Mouse (Mus musculus) heart, embryonic 12.5 days (tissue): ENCODE results near the gene Urah. TPM values are rescaled to one million over a fixed set of nuclear protein-coding genes. Genes with fewer than 3 reads are reported as not detected.

Experiments
- ATAC-seq: fragments of 200-750 bp; cut with Nextera tagmentation; 2 replicates; pipeline ENCODE4 v1.8.0; 2017; ENCODE audit warnings: moderate TSS enrichment, moderate library complexity; ENCODE audit not compliant: insufficient number of reproducible peaks, low FRiP score
- H3K27ac ChIP-seq: fragments of 300-500 bp; sonication (generic); 2 replicates; pipeline ENCODE4 v1.5.1; 2016; ENCODE audit warnings: mild to moderate bottlenecking, moderate library complexity; ENCODE audit not compliant: poor library complexity, severe bottlenecking
- H3K27me3 ChIP-seq: fragments of 300-500 bp; sonication (generic); replicated peaks from 2 replicates; pipeline ENCODE4 v1.6.1; 2016; ENCODE audit warnings: mild to moderate bottlenecking, moderate library complexity
- H3K36me3 ChIP-seq: fragments of 300-500 bp; sonication (generic); 2 replicates; pipeline ENCODE4 v1.6.1; 2016; ENCODE audit warnings: mild to moderate bottlenecking, moderate library complexity
- H3K4me1 ChIP-seq: fragments of 300-500 bp; sonication (generic); replicated peaks from 2 replicates; pipeline ENCODE4 v1.6.1; 2016; ENCODE audit warnings: mild to moderate bottlenecking
- H3K4me2 ChIP-seq: fragments of 300-500 bp; sonication (generic); 2 replicates; pipeline ENCODE4 v1.6.1; 2016; ENCODE audit warnings: mild to moderate bottlenecking, moderate library complexity
- H3K4me3 ChIP-seq: fragments of 300-500 bp; sonication (generic); 2 replicates; pipeline ENCODE4 v1.5.1; 2016; ENCODE audit warnings: mild to moderate bottlenecking
- H3K9ac ChIP-seq: fragments of 300-500 bp; sonication (generic); 2 replicates; pipeline ENCODE4 v1.6.1; 2016; ENCODE audit warnings: mild to moderate bottlenecking, moderate library complexity
- H3K9me3 ChIP-seq: fragments of 300-500 bp; sonication (generic); replicated peaks from 2 replicates; pipeline ENCODE4 v1.6.1; 2016; ENCODE audit warnings: mild to moderate bottlenecking, moderate library complexity
- WGBS: fragments of 180-500 bp; shearing (Covaris S2); methylation state at CpG from one replicate; pipeline ENCODE4 v1.1.7; 2016; 5-methylcytosine and 5-hydroxymethylcytosine counted together
- polyA plus RNA-seq: library from polyadenylated mRNA; unstranded; fragments of >200 nt; fragmentation: Nextera tagmentation; extraction: Ambion mirVana; gene quantifications from 2 replicates; pipeline ENCODE4 v1.2.1, GENCODE M21; 2016

The Urah gene
- polyA plus RNA-seq, 1 experiment from 2014 or later = 0.55 TPM

GRCm38 (mm10) chr7:140820173-140820572 is 14.6 kb upstream of the Urah start:
- Histone ChIP-seq H3K4me2 (no peak overlapping the region), H3K4me3 (no peak overlapping the region), H3K27ac (no peak overlapping the region), H3K36me3 (no peaks in the 10 kb centered on the region), H3K9me3 (no peaks in the 10 kb centered on the region), H3K4me1 (peaks cover 10% of the 10 kb centered on the region; the same call in 1 of the 2 replicates), H3K27me3 (peaks cover 5% of the 10 kb centered on the region), H3K9ac (no peak overlapping the region)
- no peak for ATAC-seq
- 72% methylated on average over 4 of the region's 4 CpGs for WGBS

- Histone ChIP-seq H3K36me3 (no peaks in the 10 kb centered on the region), H3K4me1 (peaks cover 10% of the 10 kb centered on the region; the same call in 1 of the 2 replicates), H3K9me3 (no peaks in the 10 kb centered on the region), H3K27ac (no peak overlapping the region), H3K4me3 (peak overlapping the region; percentile 54), H3K4me2 (peak overlapping the region; percentile 86), H3K27me3 (peaks cover 5% of the 10 kb centered on the region), H3K9ac (no peak overlapping the region)
- WGBS = 52% methylated on average over 5 of the region's 5 CpGs
- no peak for ATAC-seq
Observed at GRCm38 (mm10) chr7:140821305-140821652, 13.5 kb upstream of the Urah start.

- Histone ChIP-seq H3K4me1 (peaks cover 10% of the 10 kb centered on the region; the same call in 1 of the 2 replicates), H3K4me2 (peak within 1 kb of the TSS; percentile 86), H3K9me3 (no peaks in the 10 kb centered on the region), H3K27ac (no peak within 1 kb of the TSS), H3K4me3 (peak within 1 kb of the TSS; percentile 54), H3K27me3 (peaks cover 5% of the 10 kb centered on the region), H3K9ac (peak within 1 kb of the TSS; percentile 72), H3K36me3 (no peaks in the 10 kb centered on the region)
- 3% methylated on average over 21 of the region's 21 CpGs for WGBS
- ATAC-seq = peak; percentile 53; the same call in 1 of the 2 replicates
Observed at GRCm38 (mm10) chr7:140821653-140822329, 13.0 kb upstream of the Urah start, which contains the start of gene Zfp941. Gene Zfp941, minus strand, starts transcription at chr7:140822178.

GRCm38 (mm10) chr7:140822731-140823130 is 12.1 kb upstream of the Urah start:
- ATAC-seq = no peak
- no peak overlapping the region for H3K27ac ChIP-seq
- peaks cover 10% of the 10 kb centered on the region; the same call in 1 of the 2 replicates for H3K4me1 ChIP-seq
- H3K9ac ChIP-seq = no peak overlapping the region
- H3K27me3 ChIP-seq = peaks cover 5% of the 10 kb centered on the region
- no peaks in the 10 kb centered on the region for H3K9me3 ChIP-seq
- 87% methylated on average over 4 of the region's 4 CpGs for WGBS
- no peak overlapping the region for H3K4me3 ChIP-seq
- no peaks in the 10 kb centered on the region for H3K36me3 ChIP-seq
- no peak overlapping the region for H3K4me2 ChIP-seq

GRCm38 (mm10) chr7:140828171-140828881 is 6.5 kb upstream of the Urah start:
- Histone ChIP-seq H3K9me3 (no peaks in the 10 kb centered on the region), H3K4me3 (no peak overlapping the region), H3K27ac (no peak overlapping the region), H3K4me2 (peak overlapping the region; percentile 8; the same call in 1 of the 2 replicates), H3K36me3 (no peaks in the 10 kb centered on the region), H3K4me1 (no peaks in the 10 kb centered on the region), H3K9ac (no peak overlapping the region), H3K27me3 (peaks cover 10% of the 10 kb centered on the region)
- WGBS = 26% methylated on average over 8 of the region's 8 CpGs
- no peak for ATAC-seq

- H3K9me3 ChIP-seq = no peaks in the 10 kb centered on the region
- H3K9ac ChIP-seq = no peak overlapping the region
- H3K4me1 ChIP-seq = no peaks in the 10 kb centered on the region
- H3K27me3 ChIP-seq = peaks cover 25% of the 10 kb centered on the region
- no peak overlapping the region for H3K4me3 ChIP-seq
- no peak overlapping the region for H3K27ac ChIP-seq
- no peak overlapping the region for H3K4me2 ChIP-seq
- no peak for ATAC-seq
- WGBS = 65% methylated on average over 6 of the region's 6 CpGs
- H3K36me3 ChIP-seq = no peaks in the 10 kb centered on the region
Observed at GRCm38 (mm10) chr7:140831447-140831846, 3.4 kb upstream of the Urah start.

GRCm38 (mm10) chr7:140833341-140833740 is 1.5 kb upstream of the Urah start:
- Histone ChIP-seq H3K27me3 (peaks cover 40% of the 10 kb centered on the region), H3K9ac (no peak overlapping the region), H3K9me3 (no peaks in the 10 kb centered on the region), H3K27ac (no peak overlapping the region), H3K4me3 (no peak overlapping the region), H3K4me1 (no peaks in the 10 kb centered on the region), H3K36me3 (no peaks in the 10 kb centered on the region), H3K4me2 (no peak overlapping the region)
- WGBS = 66% methylated on average over 4 of the region's 4 CpGs
- ATAC-seq = no peak

GRCm38 (mm10) chr7:140835758-140836087 is 905 bp downstream of the Urah start:
- Histone ChIP-seq H3K9me3 (no peaks in the 10 kb centered on the region), H3K9ac (no peak overlapping the region), H3K27ac (no peak overlapping the region), H3K36me3 (no peaks in the 10 kb centered on the region), H3K4me2 (no peak overlapping the region), H3K27me3 (peaks cover 59% of the 10 kb centered on the region), H3K4me3 (no peak overlapping the region), H3K4me1 (no peaks in the 10 kb centered on the region)
- no peak for ATAC-seq
- 50% methylated on average over 2 of the region's 2 CpGs for WGBS

- Histone ChIP-seq H3K9me3 (no peaks in the 10 kb centered on the region), H3K27me3 (peaks cover 64% of the 10 kb centered on the region), H3K4me3 (no peak overlapping the region), H3K36me3 (no peaks in the 10 kb centered on the region), H3K4me2 (no peak overlapping the region), H3K9ac (no peak overlapping the region), H3K4me1 (no peaks in the 10 kb centered on the region), H3K27ac (no peak overlapping the region)
- 74% methylated on average over 9 of the region's 9 CpGs for WGBS
- ATAC-seq = no peak
Observed at GRCm38 (mm10) chr7:140836243-140837115, 1.7 kb downstream of the Urah start.

GRCm38 (mm10) chr7:140839556-140839955 is 4.7 kb downstream of the Urah start:
- H3K27me3 ChIP-seq = peaks cover 87% of the 10 kb centered on the region
- no peak overlapping the region for H3K9ac ChIP-seq
- H3K4me2 ChIP-seq = no peak overlapping the region
- WGBS = 50% methylated on average over 5 of the region's 5 CpGs
- no peaks in the 10 kb centered on the region for H3K4me1 ChIP-seq
- no peak overlapping the region for H3K4me3 ChIP-seq
- no peak overlapping the region for H3K27ac ChIP-seq
- no peak for ATAC-seq
- H3K9me3 ChIP-seq = no peaks in the 10 kb centered on the region
- H3K36me3 ChIP-seq = no peaks in the 10 kb centered on the region
